Comparison of ENCODE assay signal across 14 mouse cellular contexts in genomic region chr1:54749516-54749915, GRCm38 (mm10).
DNase-seq lines count a peak whose midpoint lies in the region; ATAC-seq and TF ChIP-seq lines count a peak whose summit lies in the region.
"Had no signal": no experiment of that assay in that cellular context is flagged by ENCODE, and none has a peak within 500 bp of the region (broad histone marks: within the 10 kb centered on the region; RNA-seq: fewer than 3 reads in every experiment).

No protein-coding gene starts in this region.

- peak; percentile 32; the same call in 1 of the 2 replicates for TF ChIP-seq EP300 in lung, postnatal 0 days (IDR thresholded peaks at IDR 0.05)

- H3K9me3 ChIP-seq in kidney, postnatal 0 days (replicated peaks; ENCODE audit: low read length) = no peaks in the 10 kb centered on the region
- H3K9me3 ChIP-seq in kidney, embryonic 15.5 days (replicated peaks) = no peaks in the 10 kb centered on the region
- no peaks in the 10 kb centered on the region for H3K9me3 ChIP-seq in heart, embryonic 11.5 days (replicated peaks; ENCODE audit: control insufficient read depth, low read length)
- H3K9me3 ChIP-seq in lung, postnatal 0 days (ENCODE audit: low read length) = no peaks in the 10 kb centered on the region
- H3K9me3 ChIP-seq: embryonic facial prominence, embryonic 13.5 days; hindbrain, embryonic 13.5 days had no signal

- no peak for ATAC-seq in kidney, postnatal 0 days (replicated peaks; ENCODE audit: low FRiP score, low read depth)
- ATAC-seq in kidney, embryonic 15.5 days (replicated peaks; ENCODE audit: low FRiP score) = no peak
- no peak for ATAC-seq in heart, embryonic 11.5 days (replicated peaks; ENCODE audit: insufficient number of reproducible peaks, low FRiP score, low TSS enrichment)
- peak; percentile 90 for ATAC-seq in lung, postnatal 0 days
- ATAC-seq: forebrain, embryonic 14.5 days; liver, postnatal 0 days had no signal

- no peaks in the 10 kb centered on the region for H3K4me1 ChIP-seq in kidney, postnatal 0 days (replicated peaks; ENCODE audit: insufficient read depth, low read length)
- no peaks in the 10 kb centered on the region for H3K4me1 ChIP-seq in kidney, embryonic 15.5 days
- peaks cover 28% of the 10 kb centered on the region for H3K4me1 ChIP-seq in heart, embryonic 11.5 days (ENCODE audit: control insufficient read depth, insufficient read depth, low read length)
- H3K4me1 ChIP-seq in lung, postnatal 0 days (ENCODE audit: insufficient read depth, low read depth, low read length) = peaks cover 4% of the 10 kb centered on the region; the same call in 1 of the 2 replicates
- H3K4me1 ChIP-seq: embryonic facial prominence, embryonic 13.5 days had no signal

- H3K27me3 ChIP-seq in kidney, postnatal 0 days (ENCODE audit: insufficient read depth, low read length) = no peaks in the 10 kb centered on the region
- no peaks in the 10 kb centered on the region for H3K27me3 ChIP-seq in kidney, embryonic 15.5 days
- no peaks in the 10 kb centered on the region for H3K27me3 ChIP-seq in heart, embryonic 11.5 days (ENCODE audit: control insufficient read depth, insufficient read depth, low read length)
- H3K27me3 ChIP-seq in lung, postnatal 0 days (replicated peaks; ENCODE audit: insufficient read depth, low read length) = no peaks in the 10 kb centered on the region
- H3K27me3 ChIP-seq: CH12.LX; embryonic facial prominence, embryonic 13.5 days; hindbrain, embryonic 13.5 days had no signal

- no peaks in the 10 kb centered on the region for H3K36me3 ChIP-seq in kidney, postnatal 0 days (ENCODE audit: insufficient read depth, low read length)
- H3K36me3 ChIP-seq in kidney, embryonic 15.5 days = no peaks in the 10 kb centered on the region
- no peaks in the 10 kb centered on the region for H3K36me3 ChIP-seq in heart, embryonic 11.5 days (ENCODE audit: control insufficient read depth, insufficient read depth, low read length)
- 0 out of 2 replicates have a peak, but pooled peaks cover 6% of the 10 kb centered on the region for H3K36me3 ChIP-seq in lung, postnatal 0 days (ENCODE audit: insufficient read depth, low read length)
- H3K36me3 ChIP-seq: hindbrain, embryonic 13.5 days had no signal

- H3K4me2 ChIP-seq in kidney, postnatal 0 days (ENCODE audit: low read length) = no peak overlapping the region
- H3K4me2 ChIP-seq in kidney, embryonic 15.5 days = no peak overlapping the region
- H3K4me2 ChIP-seq in heart, embryonic 11.5 days = peak overlapping the region; percentile 29; the same call in 1 of the 2 replicates
- H3K4me2 ChIP-seq in lung, postnatal 0 days (replicated peaks; ENCODE audit: low read depth, low read length) = no peak overlapping the region
- H3K4me2 ChIP-seq: embryonic facial prominence, embryonic 13.5 days; hindbrain, embryonic 13.5 days had no signal

- WGBS in kidney, postnatal 0 days = 67% methylated on average over 3 of the region's 3 CpGs
- WGBS in kidney, embryonic 15.5 days = 60% methylated on average over 3 of the region's 3 CpGs
- 32% methylated on average over 3 of the region's 3 CpGs for WGBS in heart, embryonic 11.5 days (ENCODE audit: insufficient replicate concordance)
- WGBS in lung, postnatal 0 days = 32% methylated on average over 3 of the region's 3 CpGs

- H3K4me3 ChIP-seq in kidney, postnatal 0 days (replicated peaks; ENCODE audit: low read depth, low read length) = no peak overlapping the region
- H3K4me3 ChIP-seq in kidney, embryonic 15.5 days (replicated peaks) = no peak overlapping the region
- H3K4me3 ChIP-seq in heart, embryonic 11.5 days (ENCODE audit: low read depth, low read length) = no peak overlapping the region
- no peak overlapping the region for H3K4me3 ChIP-seq in lung, postnatal 0 days (ENCODE audit: low read depth, low read length)
- H3K4me3 ChIP-seq: embryonic facial prominence, embryonic 13.5 days; hindbrain, embryonic 13.5 days had no signal

- no peak for TF ChIP-seq CTCF in kidney, postnatal 0 days (IDR thresholded peaks at IDR 0.05; ENCODE audit: low read depth)
- no peak for TF ChIP-seq CTCF in lung, postnatal 0 days (IDR thresholded peaks at IDR 0.05)

- peak; percentile 19 for DNase-seq in kidney, postnatal 0 days (ENCODE audit: low spot score)
- DNase-seq in gastrocnemius, postnatal 25 days = peak; percentile 44
- DNase-seq in lung, postnatal 0 days (ENCODE audit: low spot score) = peak; percentile 92
- no peak for DNase-seq in frontal cortex, postnatal 14 days (ENCODE audit: low spot score in 2 of 2)
- DNase-seq in thymus, postnatal 0 days (ENCODE audit: low spot score) = no peak
- DNase-seq: cerebellum, adult 8-10 months; liver, postnatal 0 days; thymus, postnatal 36 days had no signal

- H3K9ac ChIP-seq in kidney, postnatal 0 days (ENCODE audit: low read depth, low read length) = no peak overlapping the region
- H3K9ac ChIP-seq in kidney, embryonic 15.5 days = no peak overlapping the region
- H3K9ac ChIP-seq in heart, embryonic 11.5 days (ENCODE audit: low read depth, low read length) = no peak overlapping the region
- H3K9ac ChIP-seq in lung, postnatal 0 days (replicated peaks; ENCODE audit: low read depth) = no peak overlapping the region
- H3K9ac ChIP-seq: embryonic facial prominence, embryonic 13.5 days; hindbrain, embryonic 13.5 days; liver, postnatal 0 days had no signal

- no peak overlapping the region for H3K27ac ChIP-seq in kidney, postnatal 0 days
- no peak overlapping the region for H3K27ac ChIP-seq in kidney, embryonic 15.5 days
- H3K27ac ChIP-seq in heart, embryonic 11.5 days (ENCODE audit: low read depth, low read length) = peak overlapping the region; percentile 76
- H3K27ac ChIP-seq in lung, postnatal 0 days (ENCODE audit: low read length) = no peak overlapping the region
- H3K27ac ChIP-seq: embryonic facial prominence, embryonic 13.5 days had no signal

Comparison
In these comparisons a context has a peak if more than half of its experiments do, and no peak if none do; other contexts are left out.
1. DNase-seq: peak in kidney, postnatal 0 days (single experiment), gastrocnemius, postnatal 25 days (single experiment) and lung, postnatal 0 days (single experiment); none in frontal cortex, postnatal 14 days (0 of 2) and thymus, postnatal 0 days (single experiment).